11 mouse cellular contexts compared by ENCODE assay signal in genomic region chr11:64010724-64011496, GRCm38 (mm10).
A peak's percentile ranks its signal among the peaks of the same experiment; 100 is the strongest.
DNase-seq lines count a peak whose midpoint lies in the region; ATAC-seq and TF ChIP-seq lines count a peak whose summit lies in the region.
"Had no signal": no experiment of that assay in that cellular context is flagged by ENCODE, and none has a peak within 500 bp of the region (broad histone marks: within the 10 kb centered on the region; RNA-seq: fewer than 3 reads in every experiment).

No protein-coding gene starts in this region.

- no peak for DNase-seq in heart, postnatal 0 days (ENCODE audit: low spot score)
- DNase-seq in R1 (ENCODE audit: low read depth, low spot score), result peak; percentile 33
- DNase-seq in B cell, adult 2 months, result no peak
- DNase-seq in cerebellum, postnatal 25 days, result no peak
- DNase-seq in cerebellum, adult 9-11 months, result no peak
- DNase-seq: layer of hippocampus, postnatal 36 days had no signal

- H3K4me1 ChIP-seq in heart, postnatal 0 days (ENCODE audit: control insufficient read depth, insufficient read depth), result no peaks in the 10 kb centered on the region
- 0 out of 2 replicates have a peak, but pooled peaks cover 1% of the 10 kb centered on the region for H3K4me1 ChIP-seq in heart, embryonic 11.5 days (ENCODE audit: control insufficient read depth, insufficient read depth, low read length)
- peaks cover 11% of the 10 kb centered on the region for H3K4me1 ChIP-seq in liver, embryonic 16.5 days (ENCODE audit: control insufficient read depth, low read depth, low read length)

- H3K27ac ChIP-seq in heart, postnatal 0 days (ENCODE audit: low read depth), result no peak overlapping the region
- no peak overlapping the region for H3K27ac ChIP-seq in heart, embryonic 11.5 days (ENCODE audit: low read depth, low read length)
- peak overlapping the region; percentile 41; the same call in 1 of the 2 replicates for H3K27ac ChIP-seq in liver, embryonic 16.5 days (ENCODE audit: low read length)
- H3K27ac ChIP-seq: forebrain, embryonic 12.5 days; intestine, embryonic 15.5 days had no signal

- H3K36me3 ChIP-seq in heart, postnatal 0 days (replicated peaks; ENCODE audit: control insufficient read depth, insufficient read depth, low read length), result no peaks in the 10 kb centered on the region
- H3K36me3 ChIP-seq in heart, embryonic 11.5 days (ENCODE audit: control insufficient read depth, insufficient read depth, low read length), result no peaks in the 10 kb centered on the region
- H3K36me3 ChIP-seq in liver, embryonic 16.5 days (ENCODE audit: control insufficient read depth, insufficient read depth), result no peaks in the 10 kb centered on the region
- H3K36me3 ChIP-seq: forebrain, embryonic 12.5 days; intestine, embryonic 15.5 days had no signal

- TF ChIP-seq EP300 in heart, postnatal 0 days (IDR thresholded peaks at IDR 0.05; ENCODE audit: low read depth), result no peak

- TF ChIP-seq CTCF in heart, postnatal 0 days (IDR thresholded peaks at IDR 0.05; ENCODE audit: low read depth), result no peak

- H3K4me2 ChIP-seq in heart, postnatal 0 days (ENCODE audit: low read depth, low read length), result no peak overlapping the region
- H3K4me2 ChIP-seq in heart, embryonic 11.5 days, result no peak overlapping the region
- H3K4me2 ChIP-seq in liver, embryonic 16.5 days (ENCODE audit: low read depth, low read length), result no peak overlapping the region; the same call in 1 of the 2 replicates
- H3K4me2 ChIP-seq: forebrain, embryonic 12.5 days; intestine, embryonic 15.5 days had no signal

- ATAC-seq in heart, postnatal 0 days (ENCODE audit: insufficient read depth, low read depth), result peak; percentile 41; the same call in 1 of the 2 replicates
- no peak for ATAC-seq in heart, embryonic 11.5 days (replicated peaks; ENCODE audit: insufficient number of reproducible peaks, low FRiP score, low TSS enrichment)
- peak; percentile 71; the same call in 1 of the 2 replicates for ATAC-seq in common myeloid progenitor, adult 5-6 weeks (replicated peaks; ENCODE audit: low read depth, poor library complexity, severe bottlenecking)
- ATAC-seq in liver, embryonic 16.5 days (ENCODE audit: low read depth), result peak; percentile 95
- ATAC-seq: intestine, embryonic 15.5 days had no signal

- H3K27me3 ChIP-seq in heart, postnatal 0 days (ENCODE audit: control insufficient read depth, insufficient read depth, low read length), result no peaks in the 10 kb centered on the region
- H3K27me3 ChIP-seq in heart, embryonic 11.5 days (ENCODE audit: control insufficient read depth, insufficient read depth, low read length), result no peaks in the 10 kb centered on the region
- H3K27me3 ChIP-seq in liver, embryonic 16.5 days (ENCODE audit: control insufficient read depth, insufficient read depth, low read depth, low read length), result no peaks in the 10 kb centered on the region
- H3K27me3 ChIP-seq: forebrain, embryonic 12.5 days; intestine, embryonic 15.5 days had no signal

- H3K9ac ChIP-seq in heart, postnatal 0 days (replicated peaks; ENCODE audit: low read depth, low read length), result no peak overlapping the region
- no peak overlapping the region for H3K9ac ChIP-seq in heart, embryonic 11.5 days (ENCODE audit: low read depth, low read length)
- no peak overlapping the region for H3K9ac ChIP-seq in liver, embryonic 16.5 days (ENCODE audit: low read depth, low read length)
- H3K9ac ChIP-seq: forebrain, embryonic 12.5 days; intestine, embryonic 15.5 days had no signal

- no peak overlapping the region for H3K4me3 ChIP-seq in heart, postnatal 0 days (ENCODE audit: low read depth, low read length)
- no peak overlapping the region for H3K4me3 ChIP-seq in heart, embryonic 11.5 days (ENCODE audit: low read depth, low read length)
- no peak overlapping the region for H3K4me3 ChIP-seq in liver, embryonic 16.5 days (ENCODE audit: low read depth, low read length)
- H3K4me3 ChIP-seq: forebrain, embryonic 12.5 days; intestine, embryonic 15.5 days had no signal

- H3K9me3 ChIP-seq in heart, postnatal 0 days (replicated peaks; ENCODE audit: control insufficient read depth, low read length), result no peaks in the 10 kb centered on the region
- no peaks in the 10 kb centered on the region for H3K9me3 ChIP-seq in heart, embryonic 11.5 days (replicated peaks; ENCODE audit: control insufficient read depth, low read length)
- H3K9me3 ChIP-seq in liver, embryonic 16.5 days (replicated peaks; ENCODE audit: control insufficient read depth, low read length), result no peaks in the 10 kb centered on the region
- H3K9me3 ChIP-seq: forebrain, embryonic 12.5 days; intestine, embryonic 15.5 days had no signal

- WGBS in heart, postnatal 0 days, result 42% methylated on average over 22 of the region's 22 CpGs
- WGBS in heart, embryonic 11.5 days (ENCODE audit: insufficient replicate concordance), result 33% methylated on average over 22 of the region's 22 CpGs
- WGBS in liver, embryonic 16.5 days (ENCODE audit: insufficient replicate concordance), result 33% methylated on average over 22 of the region's 22 CpGs
